Mouse (Mus musculus): ENCODE measurements around the gene Phgr1.

DNA sequence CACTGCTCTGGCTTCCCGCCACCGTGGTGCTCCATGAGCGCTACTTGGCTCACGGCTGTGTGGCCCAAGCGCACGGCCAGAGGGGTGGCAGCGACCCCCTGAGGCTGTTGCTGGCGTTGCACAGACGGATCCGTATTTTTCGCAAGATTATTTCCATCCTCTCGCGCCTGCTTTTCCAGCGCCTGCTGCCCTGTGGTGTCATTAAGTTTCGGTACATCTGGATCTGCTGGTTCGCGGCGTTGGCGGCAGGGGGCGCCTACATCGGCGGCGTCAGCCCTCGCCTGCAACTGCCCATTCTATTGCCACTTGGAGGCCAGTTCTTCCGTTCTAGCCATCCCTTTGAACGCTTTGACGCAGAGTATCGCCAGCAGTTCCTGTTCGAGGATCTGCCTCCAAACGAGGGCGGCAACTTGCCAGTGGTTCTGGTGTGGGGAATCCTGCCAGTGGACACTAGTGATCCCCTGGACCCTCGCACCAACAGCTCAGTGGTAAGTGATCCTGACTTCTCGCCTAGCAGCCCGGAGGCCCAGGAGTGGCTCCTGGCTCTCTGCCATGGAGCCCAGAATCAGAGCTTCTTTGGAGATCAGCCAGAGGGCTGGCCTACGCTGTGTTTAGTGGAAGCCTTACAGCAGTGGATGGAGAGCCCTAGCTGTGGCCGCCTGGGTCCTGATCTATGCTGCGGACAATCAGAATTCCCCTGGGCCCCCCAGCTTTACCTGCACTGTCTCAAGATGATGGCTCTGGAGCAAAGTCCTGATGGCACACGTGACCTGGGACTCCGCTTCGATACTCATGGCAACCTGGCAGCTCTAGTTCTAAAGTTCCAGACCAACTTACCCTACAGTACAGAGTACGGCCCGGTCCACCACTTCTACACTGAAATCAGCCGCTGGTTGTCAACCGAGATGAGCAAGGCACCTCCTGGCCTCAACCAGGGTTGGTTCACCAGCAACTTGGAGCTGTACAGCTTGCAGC, 18.3 kb downstream of the Phgr1 start:
- TF ChIP-seq CTCF (IDR thresholded peaks at IDR 0.05), result peak; percentile 84
- no peak for TF ChIP-seq POLR2A (IDR thresholded peaks at IDR 0.05; ENCODE audit: insufficient read depth, low read depth, low read length)
- TF ChIP-seq EP300 (IDR thresholded peaks at IDR 0.05; ENCODE audit: insufficient read depth, low read depth, low read length), result no peak

Data from heart, adult 2 months (tissue).